Mouse (Mus musculus): ENCODE data around the gene Ascl5. TPM values are rescaled to one million over a fixed set of nuclear protein-coding genes. Genes with fewer than 3 reads are reported as not detected.

Ascl5 gene
- polyA plus RNA-seq, 1 experiment: not detected

- no peaks in the 10 kb centered on the region for H3K36me3 ChIP-seq (ENCODE audit: control insufficient read depth, insufficient read depth, low read length)
- peaks cover 3% of the 10 kb centered on the region; the same call in 1 of the 2 replicates for H3K27me3 ChIP-seq (ENCODE audit: control insufficient read depth, insufficient read depth, low read length)
- H3K4me3 ChIP-seq (ENCODE audit: control insufficient read depth, low read depth, low read length): no peak overlapping the region
- no peak overlapping the region for H3K27ac ChIP-seq (ENCODE audit: control insufficient read depth, insufficient read depth, low read depth, low read length)
- TF ChIP-seq POLR2A (IDR thresholded peaks at IDR 0.05; ENCODE audit: control insufficient read depth, low read depth, low read length) (no peak), CTCF (IDR thresholded peaks at IDR 0.05; ENCODE audit: control insufficient read depth, insufficient read depth, insufficient replicate concordance, low read depth, low read length) (peak; percentile 44; the same call in 1 of the 2 replicates)
- H3K4me1 ChIP-seq (ENCODE audit: control insufficient read depth, insufficient read depth, low read length): peaks cover 6% of the 10 kb centered on the region
These were observed 861 bp downstream of the Ascl5 start for GRCm38 (mm10) chr1:136051465-136051864.

- Histone ChIP-seq H3K36me3 (ENCODE audit: control insufficient read depth, insufficient read depth, low read length) (no peaks in the 10 kb centered on the region), H3K4me3 (ENCODE audit: control insufficient read depth, low read depth, low read length) (no peak within 1 kb of the TSS), H3K4me1 (ENCODE audit: control insufficient read depth, insufficient read depth, low read length) (peaks cover 6% of the 10 kb centered on the region), H3K27me3 (ENCODE audit: control insufficient read depth, insufficient read depth, low read length) (peaks cover 3% of the 10 kb centered on the region; the same call in 1 of the 2 replicates), H3K27ac (ENCODE audit: control insufficient read depth, insufficient read depth, low read depth, low read length) (no peak within 1 kb of the TSS)
- TF ChIP-seq POLR2A (IDR thresholded peaks at IDR 0.05; ENCODE audit: control insufficient read depth, low read depth, low read length) (no peak), CTCF (IDR thresholded peaks at IDR 0.05; ENCODE audit: control insufficient read depth, insufficient read depth, insufficient replicate concordance, low read depth, low read length) (no peak)
These were observed 1.9 kb downstream of the Ascl5 start, which contains the start of gene Cacna1s for GRCm38 (mm10) chr1:136052547-136052946. Gene Cacna1s, plus strand, starts transcription at chr1:136052750.

GRCm38 (mm10) chr1:136055771-136056170, 5.2 kb downstream of the Ascl5 start:
- Histone ChIP-seq H3K4me3 (ENCODE audit: control insufficient read depth, low read depth, low read length) (no peak overlapping the region), H3K27me3 (ENCODE audit: control insufficient read depth, insufficient read depth, low read length) (no peaks in the 10 kb centered on the region), H3K4me1 (ENCODE audit: control insufficient read depth, insufficient read depth, low read length) (peaks cover under 1% of the 10 kb centered on the region; the same call in 1 of the 2 replicates), H3K27ac (ENCODE audit: control insufficient read depth, insufficient read depth, low read depth, low read length) (no peak overlapping the region), H3K36me3 (ENCODE audit: control insufficient read depth, insufficient read depth, low read length) (no peaks in the 10 kb centered on the region)
- TF ChIP-seq CTCF (IDR thresholded peaks at IDR 0.05; ENCODE audit: control insufficient read depth, insufficient read depth, insufficient replicate concordance, low read depth, low read length): no peak
- TF ChIP-seq POLR2A (IDR thresholded peaks at IDR 0.05; ENCODE audit: control insufficient read depth, low read depth, low read length): no peak

- Histone ChIP-seq H3K36me3 (ENCODE audit: control insufficient read depth, insufficient read depth, low read length) (no peaks in the 10 kb centered on the region), H3K4me1 (ENCODE audit: control insufficient read depth, insufficient read depth, low read length) (no peaks in the 10 kb centered on the region), H3K27me3 (ENCODE audit: control insufficient read depth, insufficient read depth, low read length) (no peaks in the 10 kb centered on the region), H3K27ac (ENCODE audit: control insufficient read depth, insufficient read depth, low read depth, low read length) (no peak overlapping the region), H3K4me3 (ENCODE audit: control insufficient read depth, low read depth, low read length) (no peak overlapping the region)
- TF ChIP-seq POLR2A (IDR thresholded peaks at IDR 0.05; ENCODE audit: control insufficient read depth, low read depth, low read length) (no peak), CTCF (IDR thresholded peaks at IDR 0.05; ENCODE audit: control insufficient read depth, insufficient read depth, insufficient replicate concordance, low read depth, low read length) (no peak)
These were observed 8.0 kb downstream of the Ascl5 start for GRCm38 (mm10) chr1:136058594-136058993.

- Histone ChIP-seq H3K4me3 (ENCODE audit: control insufficient read depth, low read depth, low read length) (no peak overlapping the region), H3K27ac (ENCODE audit: control insufficient read depth, insufficient read depth, low read depth, low read length) (no peak overlapping the region), H3K27me3 (ENCODE audit: control insufficient read depth, insufficient read depth, low read length) (no peaks in the 10 kb centered on the region), H3K36me3 (ENCODE audit: control insufficient read depth, insufficient read depth, low read length) (no peaks in the 10 kb centered on the region), H3K4me1 (ENCODE audit: control insufficient read depth, insufficient read depth, low read length) (no peaks in the 10 kb centered on the region)
- TF ChIP-seq CTCF (IDR thresholded peaks at IDR 0.05; ENCODE audit: control insufficient read depth, insufficient read depth, insufficient replicate concordance, low read depth, low read length) (no peak), POLR2A (IDR thresholded peaks at IDR 0.05; ENCODE audit: control insufficient read depth, low read depth, low read length) (no peak)
These were observed 10.6 kb downstream of the Ascl5 start for GRCm38 (mm10) chr1:136061041-136061789.

- no peaks in the 10 kb centered on the region for H3K27me3 ChIP-seq (ENCODE audit: control insufficient read depth, insufficient read depth, low read length)
- H3K4me3 ChIP-seq (ENCODE audit: control insufficient read depth, low read depth, low read length): no peak overlapping the region
- TF ChIP-seq POLR2A (IDR thresholded peaks at IDR 0.05; ENCODE audit: control insufficient read depth, low read depth, low read length): no peak
- no peak for TF ChIP-seq CTCF (IDR thresholded peaks at IDR 0.05; ENCODE audit: control insufficient read depth, insufficient read depth, insufficient replicate concordance, low read depth, low read length)
- H3K4me1 ChIP-seq (ENCODE audit: control insufficient read depth, insufficient read depth, low read length): no peaks in the 10 kb centered on the region
- H3K36me3 ChIP-seq (ENCODE audit: control insufficient read depth, insufficient read depth, low read length): no peaks in the 10 kb centered on the region
- no peak overlapping the region for H3K27ac ChIP-seq (ENCODE audit: control insufficient read depth, insufficient read depth, low read depth, low read length)
These were observed 11.2 kb downstream of the Ascl5 start for GRCm38 (mm10) chr1:136061790-136062141.

- TF ChIP-seq CTCF (IDR thresholded peaks at IDR 0.05; ENCODE audit: control insufficient read depth, insufficient read depth, insufficient replicate concordance, low read depth, low read length) (no peak), POLR2A (IDR thresholded peaks at IDR 0.05; ENCODE audit: control insufficient read depth, low read depth, low read length) (no peak)
- no peak overlapping the region for H3K4me3 ChIP-seq (ENCODE audit: control insufficient read depth, low read depth, low read length)
- no peaks in the 10 kb centered on the region for H3K36me3 ChIP-seq (ENCODE audit: control insufficient read depth, insufficient read depth, low read length)
- H3K27me3 ChIP-seq (ENCODE audit: control insufficient read depth, insufficient read depth, low read length): no peaks in the 10 kb centered on the region
- H3K4me1 ChIP-seq (ENCODE audit: control insufficient read depth, insufficient read depth, low read length): no peaks in the 10 kb centered on the region
- no peak overlapping the region for H3K27ac ChIP-seq (ENCODE audit: control insufficient read depth, insufficient read depth, low read depth, low read length)
These were observed 13.4 kb downstream of the Ascl5 start for GRCm38 (mm10) chr1:136063991-136064390.
